Mouse (Mus musculus) adrenal gland, postnatal 4 days (tissue): Measurements from ENCODE around the gene Ptgdr2. TPM values are rescaled to one million over a fixed set of nuclear protein-coding genes. Genes with fewer than 3 reads are reported as not detected.

ENCODE experiments used
- DNase-seq, 2 experiments: peaks; one replicate each; pipeline ENCODE4 v3.0.0; 2021 to 2022; ENCODE audit warnings: low spot score in 2 of 2, mixed read lengths in 2 of 2
- long read RNA-seq, 2 experiments: library from polyadenylated mRNA; stranded (forward); transcript quantifications; one replicate each; pipeline ENCODE4 v2.0.0; 2021
- total RNA-seq, 2 experiments: library from RNA; stranded (reverse); gene quantifications; 2 replicates each; pipeline ENCODE4 v1.2.3; 2021

Ptgdr2 gene
- total RNA-seq: under 1 TPM in 1 of 2 experiments, not detected in 1; 0.23 TPM
- long read RNA-seq, experiment 1: 0 reads
- long read RNA-seq, experiment 2: 0 reads

- no peak for DNase-seq
These were observed at the start of gene Ptgdr2 for GRCm38 (mm10) chr19:10937110-10937563. Gene Ptgdr2, plus strand, starts transcription at chr19:10937160.

- DNase-seq: no peak
These were observed 44.8 kb upstream of the Ptgdr2 start for GRCm38 (mm10) chr19:10892201-10892600.

GRCm38 (mm10) chr19:10895016-10895528 lies 41.9 kb upstream of the Ptgdr2 start, which contains the start of gene Prpf19:
Gene Prpf19, plus strand, starts transcription at chr19:10895231.
- peak; percentile 91 to 93 for DNase-seq

DNA sequence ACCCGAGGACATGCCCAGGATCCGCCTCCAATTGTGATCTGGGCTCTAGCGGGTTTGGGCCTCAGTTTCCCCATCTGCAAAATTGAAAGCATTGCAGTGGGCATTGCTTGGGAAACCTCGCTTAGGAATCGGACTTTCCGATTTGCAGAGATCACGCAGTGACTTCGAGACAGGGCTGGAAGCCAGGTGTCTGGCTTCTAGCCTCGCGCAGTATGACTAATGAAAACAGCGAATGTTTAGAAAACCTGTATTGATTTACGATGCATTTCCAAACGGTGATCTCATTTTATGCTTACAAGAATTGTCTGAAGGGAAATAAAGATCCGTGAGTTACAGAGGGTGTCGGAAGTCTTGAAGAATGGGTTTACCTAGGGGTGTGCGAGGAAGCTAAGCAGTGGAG lies 41.3 kb upstream of the Ptgdr2 start:
- no peak for DNase-seq

DNA sequence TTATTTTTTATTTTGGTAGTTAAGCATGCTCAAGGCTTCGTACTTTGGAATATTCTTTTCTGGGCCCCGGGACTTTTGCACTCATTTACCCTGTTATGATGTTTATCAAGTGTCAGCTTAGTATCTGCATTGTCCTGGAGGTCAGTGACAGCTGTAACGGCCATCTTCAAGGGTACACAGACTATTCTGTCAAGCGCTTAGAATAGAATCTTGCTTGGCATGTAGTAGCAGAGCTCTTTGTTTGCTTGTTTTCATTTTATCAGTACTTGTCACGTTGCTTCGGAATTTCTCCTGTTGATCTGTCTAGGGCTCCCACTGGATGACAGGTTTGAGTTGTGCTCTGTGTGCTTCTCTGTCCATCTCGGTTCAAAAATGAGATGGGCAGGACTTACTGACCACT lies 40.1 kb upstream of the Ptgdr2 start:
- DNase-seq: no peak

DNA sequence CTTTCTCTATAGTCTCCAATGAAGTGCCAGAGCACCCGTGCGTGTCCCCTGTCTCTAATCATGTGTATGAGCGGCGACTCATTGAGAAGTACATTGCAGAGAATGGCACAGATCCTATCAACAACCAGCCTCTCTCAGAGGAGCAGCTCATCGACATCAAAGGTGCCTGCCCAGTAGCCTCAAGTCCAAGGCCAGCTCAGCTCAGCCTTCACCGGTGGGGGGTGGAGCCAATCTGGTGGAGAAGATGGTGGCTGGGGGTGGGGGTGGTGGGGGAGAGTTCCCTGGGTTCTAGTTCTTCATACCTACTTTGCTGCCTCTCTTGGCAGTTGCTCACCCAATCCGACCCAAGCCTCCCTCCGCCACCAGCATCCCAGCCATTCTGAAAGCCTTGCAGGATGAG lies 39.5 kb upstream of the Ptgdr2 start:
- no peak for DNase-seq

DNA sequence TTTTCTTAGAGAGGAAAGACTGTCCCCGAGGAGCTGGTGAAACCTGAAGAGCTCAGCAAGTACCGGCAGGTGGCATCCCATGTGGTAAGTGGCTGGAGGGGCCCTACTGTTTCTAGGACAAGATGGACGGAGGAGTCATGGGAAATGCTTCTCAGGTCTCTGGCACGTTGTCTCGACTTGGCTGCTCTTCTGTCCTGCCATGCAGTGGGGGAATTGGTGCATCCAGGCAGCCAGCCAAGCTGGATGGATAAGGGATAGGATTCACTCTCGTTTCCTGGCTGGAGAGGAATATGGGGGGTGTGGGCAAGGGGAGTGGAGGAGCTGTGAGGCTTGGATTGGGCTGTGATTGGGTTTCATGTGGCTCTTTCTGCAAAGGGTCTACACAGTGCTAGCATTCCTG lies 36.6 kb upstream of the Ptgdr2 start:
- DNase-seq: no peak

GRCm38 (mm10) chr19:10901046-10901445 lies 35.9 kb upstream of the Ptgdr2 start:
- no peak for DNase-seq

DNA sequence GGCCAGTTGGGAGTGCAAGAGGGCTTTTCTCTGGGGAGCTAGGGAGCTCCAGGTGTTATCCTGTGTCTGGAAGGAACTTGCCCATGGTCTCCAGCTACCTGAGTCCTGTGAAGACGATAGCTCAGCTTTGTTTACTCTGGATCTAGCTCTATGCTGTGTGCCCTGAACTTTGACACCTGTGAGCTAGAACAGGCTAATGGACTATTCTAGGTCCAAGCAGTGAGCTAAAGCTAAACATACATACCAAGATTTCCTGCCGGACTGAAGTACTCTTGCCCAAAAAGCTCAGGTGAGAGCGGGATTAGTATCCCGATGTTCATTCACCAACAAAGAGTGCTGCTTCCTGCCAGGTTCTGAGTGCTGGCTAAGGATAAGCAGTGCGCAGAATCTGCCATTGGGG lies 32.4 kb upstream of the Ptgdr2 start:
- no peak for DNase-seq

- peak in 1 of 2 experiments; percentile 53 for DNase-seq
These were observed 31.8 kb upstream of the Ptgdr2 start for GRCm38 (mm10) chr19:10904927-10905727.

DNA sequence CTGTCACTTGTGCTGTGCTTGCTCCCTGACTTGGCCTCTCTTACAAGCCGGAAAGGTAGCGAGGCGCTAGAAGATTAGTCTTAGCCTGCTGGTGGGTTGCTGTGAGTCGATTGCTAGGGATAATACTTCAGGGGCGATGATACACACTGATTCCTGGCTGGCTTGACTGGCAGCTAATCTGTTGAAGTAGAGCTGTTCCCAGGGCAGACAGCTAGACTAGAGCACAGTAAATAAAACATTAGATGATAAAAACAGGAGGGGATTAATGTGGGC lies 31.3 kb upstream of the Ptgdr2 start:
- DNase-seq: no peak

- DNase-seq: no peak
These were observed 29.1 kb upstream of the Ptgdr2 start for GRCm38 (mm10) chr19:10907891-10908290.

- no peak for DNase-seq
These were observed 27.8 kb upstream of the Ptgdr2 start for GRCm38 (mm10) chr19:10909087-10909721.

GRCm38 (mm10) chr19:10914291-10914690 lies 22.7 kb upstream of the Ptgdr2 start:
- DNase-seq: no peak

GRCm38 (mm10) chr19:10914870-10915269 lies 22.1 kb upstream of the Ptgdr2 start:
- DNase-seq: no peak

GRCm38 (mm10) chr19:10916506-10916905 lies 20.5 kb upstream of the Ptgdr2 start:
- DNase-seq: no peak

GRCm38 (mm10) chr19:10918321-10918991 lies 18.5 kb upstream of the Ptgdr2 start:
- DNase-seq: no peak

GRCm38 (mm10) chr19:10920532-10920931 lies 16.4 kb upstream of the Ptgdr2 start, which contains the start of gene Zp1:
Gene Zp1, minus strand, starts transcription at chr19:10920632.
- no peak for DNase-seq

- DNase-seq: no peak
These were observed 15.9 kb upstream of the Ptgdr2 start for GRCm38 (mm10) chr19:10921058-10921457.

DNA sequence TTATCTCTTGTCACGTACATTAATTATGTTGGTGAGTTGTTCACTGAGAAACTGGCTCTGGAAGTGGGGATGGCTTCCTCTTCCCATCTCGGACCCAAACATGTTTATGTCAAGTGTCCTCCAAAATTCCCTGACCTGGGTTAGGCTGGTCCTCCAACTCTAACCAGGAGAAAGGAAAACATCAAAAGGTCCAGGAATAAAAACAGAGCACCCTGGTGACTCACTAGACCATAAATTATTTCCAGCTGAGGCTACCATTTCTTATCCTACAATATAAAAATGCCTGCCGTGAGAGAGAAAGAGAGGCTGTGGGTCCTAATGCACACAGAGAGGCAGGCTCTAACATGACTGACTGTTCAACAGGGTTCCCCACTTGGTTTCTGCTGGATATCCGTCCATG lies 12.7 kb upstream of the Ptgdr2 start:
- no peak for DNase-seq

- no peak for DNase-seq
These were observed 10.8 kb upstream of the Ptgdr2 start for GRCm38 (mm10) chr19:10926123-10926621.

DNA sequence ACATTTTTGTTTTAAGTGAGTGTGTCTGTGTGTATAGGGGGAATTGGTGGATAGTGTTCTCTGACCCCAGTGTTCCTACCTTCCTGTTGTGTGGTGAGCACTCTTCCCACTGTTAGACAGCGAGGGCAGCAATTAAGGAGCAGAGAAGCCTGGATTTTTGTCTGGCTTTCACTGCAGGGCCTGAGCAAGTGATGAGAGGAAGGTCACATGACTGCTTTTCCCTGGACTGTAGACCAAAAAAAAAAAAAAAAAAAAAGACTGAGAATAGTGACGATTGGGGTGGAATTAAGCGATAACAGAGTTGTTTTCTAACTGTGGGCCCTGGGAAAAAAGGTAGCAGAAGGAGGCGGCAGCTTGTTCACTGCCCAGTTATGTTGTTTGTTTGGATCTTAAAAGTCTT lies 10.3 kb upstream of the Ptgdr2 start:
- DNase-seq: no peak
